Mouse (Mus musculus) neural tube, embryonic 14.5 days (tissue): ENCODE measurements around the gene St13. TPM values are rescaled to one million over a fixed set of nuclear protein-coding genes. Genes with fewer than 3 reads are reported as not detected.

Source experiments
- ATAC-seq: fragments of 200-750 bp; cut with Nextera tagmentation; 2 replicates; pipeline ENCODE4 v1.8.0; 2017; ENCODE audit warnings: low read depth, mild to moderate bottlenecking, moderate TSS enrichment, moderate library complexity
- H3K27ac ChIP-seq: fragments of 300-500 bp; sonication (generic); 2 replicates; pipeline ENCODE4 v1.5.1; 2014; ENCODE audit warnings: low read depth, mild to moderate bottlenecking, control low read depth, low read length, moderate library complexity, mixed read lengths
- H3K27me3 ChIP-seq: fragments of 300-500 bp; sonication (generic); 2 replicates; pipeline ENCODE4 v1.6.1; 2014; ENCODE audit warnings: low read length; ENCODE audit not compliant: control insufficient read depth, insufficient read depth
- H3K36me3 ChIP-seq: fragments of 300-500 bp; sonication (generic); 2 replicates; pipeline ENCODE4 v1.6.1; 2014; ENCODE audit warnings: low read length, mixed read lengths; ENCODE audit not compliant: control insufficient read depth, insufficient read depth
- H3K4me1 ChIP-seq: fragments of 300-500 bp; sonication (generic); 2 replicates; pipeline ENCODE4 v1.6.1; 2014; ENCODE audit warnings: low read length; ENCODE audit not compliant: control insufficient read depth, insufficient read depth
- H3K4me2 ChIP-seq: fragments of 300-500 bp; sonication (generic); 2 replicates; pipeline ENCODE4 v1.6.1; 2014; ENCODE audit warnings: mild to moderate bottlenecking, low read depth, low read length, control low read depth
- H3K4me3 ChIP-seq: fragments of 300-500 bp; sonication (generic); 2 replicates; pipeline ENCODE4 v1.5.1; 2014; ENCODE audit warnings: low read depth, low read length, control low read depth, mixed read lengths
- H3K9ac ChIP-seq: fragments of 300-500 bp; sonication (generic); replicated peaks from 2 replicates; pipeline ENCODE4 v1.6.1; 2014; ENCODE audit warnings: low read depth, mild to moderate bottlenecking, control low read depth, low read length, mixed read lengths
- H3K9me3 ChIP-seq: fragments of 300-500 bp; sonication (generic); 2 replicates; pipeline ENCODE4 v1.6.1; 2016; ENCODE audit warnings: low read length; ENCODE audit not compliant: control insufficient read depth
- WGBS: fragments of 180-500 bp; shearing (Covaris S2); extraction: QIAGEN DNeasy Blood & Tissue Kit; methylation state at CpG from one replicate; pipeline ENCODE4 v1.1.7; 2014; 5-methylcytosine and 5-hydroxymethylcytosine counted together
- polyA plus RNA-seq: library from polyadenylated mRNA; unstranded; fragments of >200 nt; fragmentation: Nextera tagmentation; extraction: Ambion mirVana; gene quantifications from 2 replicates; pipeline ENCODE4 v1.2.1, GENCODE M21; 2014

The St13 gene
- polyA plus RNA-seq, 1 experiment from 2014 or later: 173 TPM

DNA sequence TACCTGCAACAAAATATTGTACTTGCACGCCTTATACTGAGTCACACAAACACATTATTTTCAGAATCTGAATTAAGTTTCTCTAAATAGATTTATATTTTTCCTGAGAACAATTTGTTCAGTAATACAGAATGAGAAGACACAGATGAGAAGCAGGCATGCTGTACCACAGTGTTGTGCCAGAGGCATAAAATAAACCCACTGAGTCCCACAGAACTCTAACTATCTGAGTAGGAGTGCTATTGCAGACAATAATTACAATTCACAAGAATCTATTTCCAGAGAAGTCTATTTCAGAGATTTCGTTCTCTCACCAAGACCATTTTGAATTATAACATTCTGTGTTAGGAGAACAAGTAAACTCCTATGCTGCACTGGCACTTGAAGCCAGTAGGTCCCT lies 52.4 kb downstream of the St13 start:
- Histone ChIP-seq H3K4me1 (no peaks in the 10 kb centered on the region), H3K27me3 (no peaks in the 10 kb centered on the region), H3K9me3 (no peaks in the 10 kb centered on the region), H3K27ac (no peak overlapping the region), H3K4me2 (no peak overlapping the region), H3K4me3 (no peak overlapping the region), H3K9ac (no peak overlapping the region), H3K36me3 (0 out of 2 replicates have a peak, but pooled peaks cover 4% of the 10 kb centered on the region)
- 89% methylated on average over 2 of the region's 2 CpGs for WGBS
- ATAC-seq: no peak

DNA sequence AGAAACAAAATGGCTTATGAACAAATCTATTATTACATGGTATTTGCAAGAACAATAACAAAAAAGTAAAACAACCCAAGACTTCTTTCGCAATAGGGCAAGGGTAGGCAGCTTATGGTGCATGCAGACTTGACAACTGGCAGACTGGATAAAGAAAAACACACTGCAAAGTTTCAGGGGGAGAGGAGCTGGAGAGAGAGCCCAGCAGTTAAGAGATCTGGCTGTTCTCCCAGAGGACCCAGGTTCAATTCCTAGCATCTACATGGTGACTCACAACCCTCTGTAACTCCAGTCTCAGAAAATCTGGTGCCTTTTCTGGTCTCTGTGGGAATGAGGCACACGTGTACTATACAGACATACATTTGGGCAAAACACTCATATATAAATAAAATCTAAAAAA lies 58.5 kb downstream of the St13 start:
- Histone ChIP-seq H3K27ac (no peak overlapping the region), H3K9me3 (no peaks in the 10 kb centered on the region), H3K4me2 (no peak overlapping the region), H3K9ac (no peak overlapping the region), H3K36me3 (peaks cover 18% of the 10 kb centered on the region), H3K4me1 (no peaks in the 10 kb centered on the region), H3K27me3 (no peaks in the 10 kb centered on the region), H3K4me3 (no peak overlapping the region)
- WGBS: 87% methylated on average over 2 of the region's 2 CpGs
- no peak for ATAC-seq

DNA sequence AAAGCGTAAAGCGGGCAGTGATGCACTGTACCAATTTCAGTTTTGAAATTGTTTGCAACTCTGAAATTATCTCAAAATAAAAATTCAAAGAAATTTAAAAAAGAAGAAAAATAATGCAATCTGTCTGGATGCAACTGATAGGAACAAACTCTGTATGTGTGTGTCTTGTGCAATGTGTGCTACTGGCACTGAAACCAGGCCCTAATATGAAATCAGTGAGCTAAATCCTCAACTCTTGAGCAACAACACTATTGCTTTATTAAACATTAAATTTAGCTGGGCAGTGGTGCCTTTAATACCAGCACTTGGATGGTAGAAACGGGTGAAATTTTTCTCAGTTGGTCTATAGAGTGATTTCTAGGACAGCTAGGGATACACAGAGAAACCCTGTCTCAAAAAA lies 60.7 kb downstream of the St13 start:
- no peak overlapping the region for H3K4me3 ChIP-seq
- no peak overlapping the region for H3K9ac ChIP-seq
- ATAC-seq: no peak
- WGBS: 95% methylated on average over 3 of the region's 3 CpGs
- H3K4me1 ChIP-seq: no peaks in the 10 kb centered on the region
- no peak overlapping the region for H3K4me2 ChIP-seq
- peaks cover 28% of the 10 kb centered on the region for H3K36me3 ChIP-seq
- H3K9me3 ChIP-seq: no peaks in the 10 kb centered on the region
- H3K27ac ChIP-seq: no peak overlapping the region
- H3K27me3 ChIP-seq: no peaks in the 10 kb centered on the region

DNA sequence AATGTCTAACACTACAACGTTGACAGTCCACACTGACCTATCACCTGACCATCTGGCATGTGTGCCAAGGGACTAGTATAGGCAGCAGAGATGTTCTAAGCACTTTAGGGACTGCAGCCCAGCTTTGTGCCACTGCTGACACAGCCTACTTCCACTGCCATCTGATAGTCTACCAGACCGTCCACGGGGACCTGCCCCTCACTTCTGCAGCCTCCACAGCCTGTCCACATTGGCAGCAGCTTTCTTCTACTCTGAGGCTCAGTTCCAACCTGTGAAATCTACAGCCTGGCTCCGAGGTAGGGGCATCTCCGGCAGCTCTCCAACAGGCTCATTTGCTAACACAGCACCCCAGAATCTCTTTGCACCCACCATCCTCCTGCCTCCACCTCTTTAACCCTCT lies 63.4 kb downstream of the St13 start:
- H3K9ac ChIP-seq: no peak overlapping the region
- no peak overlapping the region for H3K27ac ChIP-seq
- H3K4me3 ChIP-seq: no peak overlapping the region
- peaks cover 32% of the 10 kb centered on the region for H3K36me3 ChIP-seq
- H3K9me3 ChIP-seq: no peaks in the 10 kb centered on the region
- no peak for ATAC-seq
- no peak overlapping the region for H3K4me2 ChIP-seq
- H3K4me1 ChIP-seq: no peaks in the 10 kb centered on the region
- 85% methylated on average over 5 of the region's 5 CpGs for WGBS
- H3K27me3 ChIP-seq: no peaks in the 10 kb centered on the region

DNA sequence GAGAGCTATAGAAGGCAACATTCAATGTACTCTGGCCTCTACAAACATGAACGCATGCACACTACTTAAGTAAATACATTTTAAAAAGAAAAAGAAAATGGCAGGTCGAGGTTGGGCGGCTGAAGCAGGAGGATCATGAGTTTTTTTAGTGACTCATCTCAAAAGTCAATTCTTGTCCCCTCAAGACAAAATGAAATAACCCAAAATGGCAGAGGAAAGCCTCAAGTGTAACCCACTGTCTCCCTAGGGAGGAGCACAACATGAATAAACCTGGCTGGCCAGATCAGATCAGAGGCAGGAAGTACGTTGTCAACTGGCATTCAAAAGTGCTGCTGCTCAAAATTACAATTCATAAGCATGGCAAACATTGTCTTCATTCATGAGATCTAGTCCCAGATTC lies 67.4 kb downstream of the St13 start:
- no peak overlapping the region for H3K4me2 ChIP-seq
- no peak overlapping the region for H3K9ac ChIP-seq
- H3K4me3 ChIP-seq: no peak overlapping the region
- H3K27ac ChIP-seq: no peak overlapping the region
- peaks cover 32% of the 10 kb centered on the region for H3K36me3 ChIP-seq
- H3K27me3 ChIP-seq: no peaks in the 10 kb centered on the region
- WGBS: 93% methylated on average over 4 of the region's 4 CpGs
- no peak for ATAC-seq
- no peaks in the 10 kb centered on the region for H3K4me1 ChIP-seq
- no peaks in the 10 kb centered on the region for H3K9me3 ChIP-seq

DNA sequence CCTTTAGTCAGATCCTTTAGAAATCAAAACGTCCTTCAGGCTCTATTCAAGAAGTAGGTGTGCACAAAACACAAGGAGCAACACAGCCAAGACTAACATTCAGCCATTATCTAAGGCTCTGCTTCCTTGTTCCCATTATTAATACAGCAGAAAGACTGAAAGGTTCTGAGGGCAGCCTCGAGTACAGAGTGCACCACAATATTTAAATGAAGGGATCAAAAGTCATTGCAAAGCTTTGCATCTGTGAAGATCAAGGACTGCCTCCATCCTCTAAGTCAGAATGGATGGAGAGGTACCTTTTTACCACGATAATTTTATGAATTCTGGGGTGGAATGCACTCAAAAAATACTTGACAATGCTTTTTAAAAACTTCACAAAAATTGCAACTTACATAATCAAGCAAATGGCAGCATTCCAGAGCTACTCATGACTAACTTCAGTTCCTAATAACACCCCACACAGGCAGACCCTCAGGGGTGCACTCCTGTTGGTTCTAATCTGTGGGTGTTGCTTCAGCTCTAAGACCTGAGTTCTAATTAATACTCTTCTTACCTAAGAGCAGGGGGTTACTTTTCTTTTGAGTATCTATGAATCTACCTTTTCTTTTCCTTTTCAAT lies 69.0 kb downstream of the St13 start:
- H3K27ac ChIP-seq: no peak overlapping the region
- H3K4me3 ChIP-seq: no peak overlapping the region
- no peak for ATAC-seq
- H3K4me2 ChIP-seq: no peak overlapping the region
- peaks cover 19% of the 10 kb centered on the region; the same call in 1 of the 2 replicates for H3K36me3 ChIP-seq
- 66% methylated on average over 3 of the region's 3 CpGs for whole genome bisulfite sequencing
- H3K9ac ChIP-seq: no peak overlapping the region
- no peaks in the 10 kb centered on the region for H3K9me3 ChIP-seq
- no peaks in the 10 kb centered on the region for H3K27me3 ChIP-seq
- H3K4me1 ChIP-seq: no peaks in the 10 kb centered on the region

- Histone ChIP-seq H3K27me3 (no peaks in the 10 kb centered on the region), H3K4me2 (no peak overlapping the region), H3K4me3 (no peak overlapping the region), H3K36me3 (peaks cover 11% of the 10 kb centered on the region; the same call in 1 of the 2 replicates), H3K4me1 (no peaks in the 10 kb centered on the region), H3K9ac (no peak overlapping the region), H3K9me3 (no peaks in the 10 kb centered on the region), H3K27ac (no peak overlapping the region)
- WGBS: 42% methylated on average over 5 of the region's 5 CpGs
- ATAC-seq: no peak
Measured at GRCm38 (mm10) chr15:81329721-81330369, 70.0 kb downstream of the St13 start.

DNA sequence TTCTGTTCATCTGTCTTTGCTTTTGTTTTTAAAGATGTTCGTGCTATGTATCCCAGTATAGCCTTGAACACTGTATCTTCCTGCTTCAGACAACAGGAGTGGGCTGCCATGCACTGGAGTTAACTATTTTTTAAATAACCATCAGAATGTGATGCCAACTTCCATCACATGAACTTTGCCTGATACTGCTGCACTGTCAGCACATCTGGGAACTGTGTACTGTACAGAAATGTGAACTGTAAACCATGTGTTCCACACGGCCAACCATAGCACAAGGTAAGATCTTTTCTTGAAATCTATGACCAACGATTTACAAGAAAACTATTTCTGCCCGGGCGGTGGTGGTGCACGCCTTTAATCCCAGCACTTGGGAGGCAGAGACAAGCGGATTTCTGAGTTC lies 72.4 kb downstream of the St13 start:
- Histone ChIP-seq H3K36me3 (peaks cover 9% of the 10 kb centered on the region; the same call in 1 of the 2 replicates), H3K27me3 (no peaks in the 10 kb centered on the region), H3K9me3 (no peaks in the 10 kb centered on the region), H3K9ac (no peak overlapping the region), H3K27ac (no peak overlapping the region), H3K4me2 (no peak overlapping the region), H3K4me1 (no peaks in the 10 kb centered on the region), H3K4me3 (no peak overlapping the region)
- 95% methylated on average over 7 of the region's 7 CpGs for WGBS
- ATAC-seq: no peak

DNA sequence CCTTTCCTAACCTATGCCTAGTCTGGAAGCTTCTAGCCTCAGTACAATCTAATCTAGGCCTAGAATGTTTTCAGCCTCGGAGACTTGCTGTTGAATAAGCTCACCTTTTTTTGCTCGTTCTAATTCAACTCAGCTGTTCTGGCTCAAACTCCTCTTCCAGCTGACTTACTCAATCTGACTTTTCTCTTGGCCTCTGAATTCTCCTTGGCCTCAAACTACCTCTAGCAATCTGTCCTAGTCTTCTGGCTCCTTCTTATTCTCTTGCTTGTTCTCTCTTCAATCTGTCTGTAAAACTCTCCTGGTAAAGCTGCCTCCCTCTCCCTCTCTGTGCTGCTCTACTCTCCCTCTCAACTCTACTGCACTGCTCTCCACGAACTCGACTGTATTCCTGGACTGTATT lies 74.9 kb downstream of the St13 start:
- Histone ChIP-seq H3K4me1 (no peaks in the 10 kb centered on the region), H3K36me3 (peaks cover 18% of the 10 kb centered on the region), H3K9ac (no peak overlapping the region), H3K27ac (no peak overlapping the region), H3K4me3 (no peak overlapping the region), H3K9me3 (no peaks in the 10 kb centered on the region), H3K27me3 (no peaks in the 10 kb centered on the region), H3K4me2 (no peak overlapping the region)
- 93% methylated on average over 4 of the region's 4 CpGs for WGBS
- no peak for ATAC-seq
